Mouse (Mus musculus) urinary bladder, postnatal 0 days (tissue): ENCODE data around the gene Traf4. TPM values are rescaled to one million over a fixed set of nuclear protein-coding genes. Genes with fewer than 3 reads are reported as not detected.

ENCODE experiments used
- microRNA-seq: library from miRNA; unstranded; fragments of <30 nt; microRNA quantifications from one replicate; pipeline ENCODE4, GENCODE M21; 2016
- polyA plus RNA-seq: library from polyadenylated mRNA; unstranded; fragments of >200 nt; fragmentation: Nextera tagmentation; extraction: Ambion mirVana; gene quantifications from 2 replicates; pipeline ENCODE4 v1.2.1, GENCODE M21; 2015

Traf4 gene
- polyA plus RNA-seq, result 16.6 and 16.7 TPM in 2 replicates

DNA sequence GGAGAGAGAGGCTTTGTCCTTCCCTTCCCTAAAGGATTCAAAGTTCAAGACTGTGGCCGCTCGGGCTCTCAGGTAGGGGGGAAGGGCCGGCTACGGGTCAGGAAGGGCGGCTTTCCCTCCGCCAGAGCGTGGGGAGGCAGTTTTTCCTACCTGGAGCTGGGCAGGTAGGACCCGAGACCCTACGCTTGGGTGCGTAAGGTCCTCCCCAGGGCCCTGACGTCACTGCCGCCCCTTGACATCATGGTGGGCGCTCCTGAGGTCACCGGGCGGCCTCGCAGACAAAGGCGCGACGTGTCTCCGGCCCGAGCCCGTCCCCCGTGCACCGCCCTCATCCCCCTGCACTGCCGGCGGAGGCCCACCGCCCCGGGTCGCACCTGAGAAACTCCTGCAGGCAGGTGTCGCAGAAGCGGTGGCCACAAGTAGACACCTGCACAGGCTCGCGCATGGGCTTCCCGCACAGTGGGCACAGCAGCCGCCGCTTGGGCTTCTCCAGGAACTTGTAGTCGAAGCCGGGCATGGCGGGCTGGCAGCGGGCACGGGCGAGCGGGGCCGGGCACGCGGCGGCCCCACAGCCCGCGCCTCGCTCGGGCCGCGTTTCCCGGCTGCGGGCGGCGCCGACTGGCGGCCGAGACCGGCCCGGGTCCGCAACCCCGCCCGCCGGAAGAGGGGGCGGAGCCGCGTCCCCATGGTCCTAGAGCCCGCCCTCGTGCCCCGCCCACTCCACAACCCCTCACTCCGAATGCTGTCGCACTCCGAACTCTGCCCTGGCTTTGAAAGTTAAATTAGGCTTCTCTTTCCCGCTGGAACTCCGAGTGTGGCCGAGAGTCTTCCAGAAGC lies at the start of gene Traf4:
Traf4 (minus strand) TSS at position 666 of the 837 bp plus-strand sequence.

DNA sequence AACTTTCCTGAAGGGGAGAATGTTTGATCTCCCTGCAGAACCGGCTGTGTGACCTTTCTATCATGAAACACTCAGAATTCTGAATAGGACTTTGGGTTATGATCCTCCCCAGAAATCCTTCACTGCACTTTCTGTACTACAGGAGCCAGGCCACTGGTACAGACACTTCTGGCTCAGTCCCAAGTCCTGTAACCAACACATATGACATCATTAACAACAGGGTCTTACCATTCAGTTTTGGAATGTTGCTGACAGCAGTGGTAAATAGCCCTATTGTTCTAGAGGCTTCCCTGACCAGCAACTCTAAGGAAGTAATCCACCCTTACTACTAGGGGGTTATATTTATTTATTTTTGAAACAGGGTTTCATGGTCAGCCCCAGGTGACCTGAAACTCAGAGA lies 27.7 kb upstream of the Traf4 start, which contains the start of gene Proca1:
Proca1 (plus strand) TSS at position 280 of the 400 bp plus-strand sequence.

DNA sequence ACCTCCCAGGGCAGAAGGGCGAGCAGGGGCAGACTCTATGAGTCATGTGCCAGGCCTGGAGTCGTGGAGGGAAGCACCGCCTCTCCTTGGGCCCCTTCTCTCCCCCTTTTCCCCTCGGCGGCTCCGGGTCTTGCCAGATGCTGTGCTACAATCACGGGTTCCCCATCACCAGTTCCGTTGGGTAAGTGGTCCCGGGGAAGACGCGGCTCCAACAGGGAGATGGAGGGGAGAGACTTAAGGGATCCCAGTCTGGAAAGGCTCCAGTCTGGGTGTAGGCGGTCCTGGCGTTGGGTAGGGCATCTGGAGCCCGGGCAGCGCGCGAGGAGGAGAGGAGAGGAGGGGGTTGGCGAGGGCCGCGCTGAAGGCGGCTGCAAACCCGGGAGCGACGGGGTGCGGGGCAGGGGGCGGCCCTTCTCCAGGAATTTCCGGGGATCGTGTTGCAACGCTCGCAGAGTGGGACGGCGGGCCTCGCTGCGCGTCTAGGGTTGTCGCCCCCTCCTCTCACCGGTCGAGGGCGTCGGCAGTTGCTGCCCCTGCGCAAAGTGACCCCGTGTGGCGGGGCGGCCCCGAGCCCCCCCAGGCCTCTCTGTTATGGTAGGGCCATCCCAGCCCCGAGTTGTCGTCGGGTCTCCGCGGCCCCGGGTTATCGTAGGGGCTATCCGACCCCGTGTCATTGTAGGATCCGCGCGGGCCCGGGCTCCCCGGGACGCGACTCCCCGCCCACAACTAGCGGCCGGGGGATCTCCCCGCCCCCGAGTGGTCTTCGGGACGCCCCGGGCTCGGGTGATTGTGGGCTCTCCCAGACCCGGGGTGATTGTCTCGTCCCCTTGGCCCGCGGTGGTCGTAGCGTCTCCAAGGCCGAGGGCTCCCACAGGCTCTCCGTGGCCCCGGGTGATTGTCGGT lies 23.2 kb upstream of the Traf4 start, which contains the start of gene Rab34:
Rab34 (plus strand) TSS at position 100 of the 903 bp plus-strand sequence.

DNA sequence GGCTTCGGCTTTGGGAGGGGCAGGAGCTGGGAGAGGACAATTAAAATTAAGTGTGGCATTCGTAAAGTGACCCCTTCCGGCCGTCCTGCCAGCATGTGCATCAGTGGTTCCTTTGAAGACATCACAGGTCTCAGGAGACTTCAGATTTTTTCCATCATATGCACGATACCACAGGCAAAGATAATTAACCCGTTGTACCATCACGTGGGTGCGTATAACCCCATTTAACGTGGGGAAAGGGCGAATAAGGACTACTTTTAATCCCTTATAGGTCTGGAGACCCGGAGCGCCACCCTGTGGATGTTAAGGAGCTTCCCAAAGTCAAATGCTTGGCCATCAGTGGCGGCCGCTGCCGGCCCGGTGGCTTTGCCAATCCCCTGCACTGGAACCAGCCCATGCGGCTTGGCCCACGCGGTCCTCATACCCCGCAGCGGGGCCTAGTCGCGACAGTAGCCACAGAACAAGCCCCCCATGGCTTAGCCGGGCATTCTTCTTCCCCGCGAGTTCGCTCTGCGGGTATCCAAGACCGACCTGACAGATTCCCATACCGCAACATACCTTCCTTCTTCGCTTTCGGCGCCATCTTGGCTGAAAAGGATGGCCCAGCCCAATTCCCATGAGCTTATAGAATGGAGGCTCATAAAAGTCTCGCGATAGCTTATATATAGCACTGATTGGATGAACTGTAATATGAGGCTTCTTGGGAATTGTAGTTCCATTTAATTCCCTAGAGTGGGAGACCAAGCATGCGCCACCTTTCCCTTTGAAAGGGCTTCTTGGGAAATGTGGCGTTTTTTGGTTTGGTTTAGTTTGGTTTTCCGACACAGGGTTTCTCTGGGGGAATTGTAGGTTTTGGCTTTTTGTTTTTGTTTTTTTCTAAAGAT lies 17.8 kb upstream of the Traf4 start, which contains the start of gene Rpl23a:
Rpl23a (minus strand) TSS at position 624 of the 884 bp plus-strand sequence.

DNA sequence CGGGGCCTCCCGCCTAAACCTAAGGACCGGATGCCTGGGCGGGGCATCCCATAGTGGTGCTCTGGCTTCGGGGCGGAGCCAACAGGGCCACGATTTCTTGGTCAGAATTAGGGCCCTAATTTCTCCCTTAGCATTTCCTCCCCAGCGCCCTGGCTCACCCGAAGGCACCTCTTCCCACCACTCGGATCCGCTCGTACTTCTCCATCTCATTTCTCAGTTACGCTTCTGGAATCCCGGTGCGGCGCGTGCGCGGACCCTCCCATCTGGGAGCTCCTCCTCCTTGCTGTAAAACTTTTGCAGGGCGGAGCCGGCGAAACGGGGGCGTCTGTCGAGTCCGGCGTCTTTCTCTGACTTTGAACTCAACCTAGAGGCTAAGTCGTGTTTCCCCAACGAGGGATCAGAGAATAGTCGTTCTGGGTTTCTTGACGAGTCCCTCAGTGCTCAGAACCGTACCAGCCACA lies 11.0 kb upstream of the Traf4 start, which contains the start of the genes Nek8 and Tlcd1:
Nek8 (minus strand) TSS at position 274 of the 461 bp plus-strand sequence.
Tlcd1 (plus strand) TSS at position 310 of the 461 bp plus-strand sequence.

Small RNAs within 50 kb of the gene (microRNA-seq; reads per million reads assigned to microRNA genes)
- gene Mir7653, result not detected

Other genes starting within 250 kb of the Traf4 start
- gene Sez6, start 234.8 kb downstream of the Traf4 start, polyA plus RNA-seq, result 0.06 and 0.13 TPM in 2 replicates
- gene Phf12, start 182.8 kb downstream of the Traf4 start, polyA plus RNA-seq, result 10.0 and 12.4 TPM in 2 replicates
- gene Dhrs13, start 133.3 kb downstream of the Traf4 start, polyA plus RNA-seq, result 8.7 and 9.8 TPM in 2 replicates
- 99.5 and 107 TPM in 2 replicates for gene Flot2, start 127.7 kb downstream of the Traf4 start, polyA plus RNA-seq
- gene Eral1, start 85.2 kb downstream of the Traf4 start, polyA plus RNA-seq, result 15.0 and 15.4 TPM in 2 replicates
- 10.2 and 10.3 TPM in 2 replicates for gene Fam222b, start 70.9 kb downstream of the Traf4 start, polyA plus RNA-seq
- gene Nek8, start 11.1 kb upstream of the Traf4 start, polyA plus RNA-seq, result 11.1 and 11.4 TPM in 2 replicates
- 15.2 and 16.2 TPM in 2 replicates for gene Tlcd1, start 11.1 kb upstream of the Traf4 start, polyA plus RNA-seq
- gene Rpl23a, start 18.0 kb upstream of the Traf4 start, polyA plus RNA-seq, result 1,049 and 1,108 TPM in 2 replicates
- 90.4 and 94.1 TPM in 2 replicates for gene Rab34, start 22.8 kb upstream of the Traf4 start, polyA plus RNA-seq
- 1.9 and 2.5 TPM in 2 replicates for gene Proca1, start 27.8 kb upstream of the Traf4 start, polyA plus RNA-seq
- 82.5 and 98.5 TPM in 2 replicates for gene Sdf2, start 80.2 kb upstream of the Traf4 start, polyA plus RNA-seq
- gene Supt6, start 80.4 kb upstream of the Traf4 start, polyA plus RNA-seq, result 14.5 and 14.6 TPM in 2 replicates
- 59.6 and 69.9 TPM in 2 replicates for gene 2610507B11Rik, start 96.2 kb upstream of the Traf4 start, polyA plus RNA-seq
- gene BC030499, start 125.3 kb upstream of the Traf4 start, polyA plus RNA-seq, result 0.21 and 0.30 TPM in 2 replicates
- 4.7 and 7.4 TPM in 2 replicates for gene Spag5, start 135.9 kb upstream of the Traf4 start, polyA plus RNA-seq
- 8.1 and 10.6 TPM in 2 replicates for gene Aldoc, start 157.4 kb upstream of the Traf4 start, polyA plus RNA-seq
- 41.8 and 43.6 TPM in 2 replicates for gene Pigs, start 162.8 kb upstream of the Traf4 start, polyA plus RNA-seq
- gene Unc119, start 177.9 kb upstream of the Traf4 start, polyA plus RNA-seq, result 69.4 and 71.4 TPM in 2 replicates
- gene Foxn1, start 221.0 kb upstream of the Traf4 start, polyA plus RNA-seq, result 0.07 TPM in 1 of 2 replicates, not detected in the other